Mouse (Mus musculus) neural tube, embryonic 12.5 days (tissue): ENCODE measurements around the gene D2hgdh. TPM values are rescaled to one million over a fixed set of nuclear protein-coding genes. Genes with fewer than 3 reads are reported as not detected.
"Not testable (repeated sequence)": the region's sequence is repeated elsewhere in the genome, so short reads cannot be mapped to it uniquely, and the experiment has no call there.

Experiments
- ATAC-seq: fragments of 200-750 bp; cut with Nextera tagmentation; 2 replicates; pipeline ENCODE4 v1.8.0; 2017; ENCODE audit warnings: low read depth, mild to moderate bottlenecking, moderate TSS enrichment, moderate library complexity; ENCODE audit not compliant: low FRiP score
- H3K27ac ChIP-seq: fragments of 300-500 bp; sonication (generic); 2 replicates; pipeline ENCODE4 v1.5.1; 2016
- H3K27me3 ChIP-seq: fragments of 300-500 bp; sonication (generic); replicated peaks from 2 replicates; pipeline ENCODE4 v1.6.1; 2016; ENCODE audit warnings: mild to moderate bottlenecking
- H3K36me3 ChIP-seq: fragments of 300-500 bp; sonication (generic); 2 replicates; pipeline ENCODE4 v1.6.1; 2016; ENCODE audit warnings: mild to moderate bottlenecking
- H3K4me1 ChIP-seq: fragments of 300-500 bp; sonication (generic); 2 replicates; pipeline ENCODE4 v1.6.1; 2016
- H3K4me2 ChIP-seq: fragments of 300-500 bp; sonication (generic); replicated peaks from 2 replicates; pipeline ENCODE4 v1.6.1; 2016; ENCODE audit warnings: mild to moderate bottlenecking
- H3K4me3 ChIP-seq: fragments of 300-500 bp; sonication (generic); 2 replicates; pipeline ENCODE4 v1.5.1; 2016
- H3K9ac ChIP-seq: fragments of 300-500 bp; sonication (generic); 2 replicates; pipeline ENCODE4 v1.6.1; 2016; ENCODE audit warnings: mild to moderate bottlenecking
- H3K9me3 ChIP-seq: fragments of 300-500 bp; sonication (generic); 2 replicates; pipeline ENCODE4 v1.6.1; 2016; ENCODE audit warnings: mild to moderate bottlenecking
- whole genome bisulfite sequencing: fragments of 180-500 bp; shearing (Covaris S2); methylation state at CpG from one replicate; pipeline ENCODE4 v1.1.7; 2016; 5-methylcytosine and 5-hydroxymethylcytosine counted together
- polyA plus RNA-seq: library from polyadenylated mRNA; unstranded; fragments of >200 nt; fragmentation: Nextera tagmentation; extraction: Ambion mirVana; gene quantifications from 2 replicates; pipeline ENCODE4 v1.2.1, GENCODE M21; 2016

Gene D2hgdh
- polyA plus RNA-seq, 1 experiment from 2014 or later = 17.0 TPM

DNA sequence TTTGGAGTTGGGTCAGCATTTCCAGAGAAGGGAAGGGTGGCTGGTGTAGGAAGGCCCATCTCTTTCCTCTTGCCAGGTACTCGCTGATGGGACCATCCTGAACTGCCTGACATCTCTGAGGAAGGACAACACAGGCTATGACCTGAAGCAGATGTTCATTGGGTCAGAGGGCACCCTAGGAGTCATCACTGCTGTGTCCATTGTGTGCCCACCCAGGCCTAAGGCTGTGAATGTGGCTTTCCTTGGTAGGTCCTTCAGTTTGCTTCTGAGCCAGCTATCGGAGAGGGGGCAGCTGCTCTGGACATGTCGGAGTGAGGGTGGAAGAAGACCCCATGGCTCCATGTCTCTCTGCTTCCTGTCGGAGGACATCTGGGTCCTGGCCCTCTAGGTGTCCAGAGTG, 10.5 kb downstream of the D2hgdh start:
- no peak overlapping the region for H3K4me3 ChIP-seq
- no peak overlapping the region for H3K9ac ChIP-seq
- peaks cover 9% of the 10 kb centered on the region for H3K36me3 ChIP-seq
- H3K4me2 ChIP-seq = no peak overlapping the region
- no peaks in the 10 kb centered on the region for H3K4me1 ChIP-seq
- no peak overlapping the region for H3K27ac ChIP-seq
- H3K27me3 ChIP-seq = no peaks in the 10 kb centered on the region
- no peak for ATAC-seq
- WGBS = 95% methylated on average over 4 of the region's 4 CpGs
- no peaks in the 10 kb centered on the region for H3K9me3 ChIP-seq

GRCm38 (mm10) chr1:93835876-93836531, 11.3 kb downstream of the D2hgdh start:
- Histone ChIP-seq H3K36me3 (peaks cover 9% of the 10 kb centered on the region), H3K9ac (no peak overlapping the region)
- WGBS = 94% methylated on average over 6 of the region's 6 CpGs

GRCm38 (mm10) chr1:93836532-93836913, 11.8 kb downstream of the D2hgdh start:
- no peaks in the 10 kb centered on the region for H3K27me3 ChIP-seq
- no peaks in the 10 kb centered on the region for H3K9me3 ChIP-seq
- 88% methylated on average over 2 of the region's 2 CpGs for WGBS
- peaks cover 9% of the 10 kb centered on the region for H3K36me3 ChIP-seq
- no peak overlapping the region for H3K9ac ChIP-seq
- no peak overlapping the region for H3K4me3 ChIP-seq
- no peak overlapping the region for H3K27ac ChIP-seq
- no peak overlapping the region for H3K4me2 ChIP-seq
- no peak for ATAC-seq
- H3K4me1 ChIP-seq = no peaks in the 10 kb centered on the region

More at GRCm38 (mm10) chr1:93835876-93836531, 11.3 kb downstream of the D2hgdh start:
- no peak for ATAC-seq
- H3K4me2 ChIP-seq = no peak overlapping the region
- no peaks in the 10 kb centered on the region for H3K4me1 ChIP-seq
- no peak overlapping the region for H3K27ac ChIP-seq
- no peaks in the 10 kb centered on the region for H3K9me3 ChIP-seq
- H3K27me3 ChIP-seq = no peaks in the 10 kb centered on the region
- no peak overlapping the region for H3K4me3 ChIP-seq

- Histone ChIP-seq H3K27ac (no peak overlapping the region), H3K36me3 (peaks cover 9% of the 10 kb centered on the region), H3K4me2 (no peak overlapping the region), H3K4me1 (no peaks in the 10 kb centered on the region), H3K27me3 (no peaks in the 10 kb centered on the region), H3K4me3 (no peak overlapping the region), H3K9me3 (no peaks in the 10 kb centered on the region), H3K9ac (no peak overlapping the region)
- ATAC-seq = no peak
- WGBS = 95% methylated on average over 8 of the region's 8 CpGs
Observed at GRCm38 (mm10) chr1:93837335-93837734, 12.6 kb downstream of the D2hgdh start.

DNA sequence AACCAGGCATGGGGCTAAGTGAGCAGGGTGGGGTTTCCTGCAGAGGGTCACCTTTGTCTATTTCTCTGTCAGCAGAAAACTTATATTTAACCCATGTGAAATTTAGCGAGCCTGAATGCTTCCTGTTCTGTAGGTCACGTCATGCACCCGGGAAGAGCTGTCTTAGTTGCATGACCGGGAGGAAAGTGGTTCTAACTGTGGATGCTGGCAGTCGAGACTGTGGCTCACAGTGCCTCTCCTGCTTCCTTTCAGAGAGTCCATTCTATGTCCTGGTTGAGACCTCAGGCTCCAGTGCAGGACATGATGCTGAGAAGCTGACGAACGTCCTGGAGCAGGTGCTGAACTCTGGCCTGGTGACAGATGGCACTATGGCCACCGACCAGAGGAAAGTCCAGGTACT, 13.9 kb downstream of the D2hgdh start:
- not testable (repeated sequence) for H3K27me3 ChIP-seq, H3K4me1 ChIP-seq, H3K27ac ChIP-seq, H3K9me3 ChIP-seq, ATAC-seq, H3K4me2 ChIP-seq, H3K9ac ChIP-seq, H3K36me3 ChIP-seq, H3K4me3 ChIP-seq
- 90% methylated on average over 8 of the region's 8 CpGs for WGBS

- ATAC-seq, H3K27me3 ChIP-seq, H3K36me3 ChIP-seq, H3K27ac ChIP-seq, H3K4me3 ChIP-seq, H3K9ac ChIP-seq, H3K9me3 ChIP-seq, H3K4me1 ChIP-seq, H3K4me2 ChIP-seq: not testable (repeated sequence)
- WGBS = 66% methylated on average over 2 of the region's 3 CpGs
Observed at GRCm38 (mm10) chr1:93845766-93846366, 21.2 kb downstream of the D2hgdh start.

DNA sequence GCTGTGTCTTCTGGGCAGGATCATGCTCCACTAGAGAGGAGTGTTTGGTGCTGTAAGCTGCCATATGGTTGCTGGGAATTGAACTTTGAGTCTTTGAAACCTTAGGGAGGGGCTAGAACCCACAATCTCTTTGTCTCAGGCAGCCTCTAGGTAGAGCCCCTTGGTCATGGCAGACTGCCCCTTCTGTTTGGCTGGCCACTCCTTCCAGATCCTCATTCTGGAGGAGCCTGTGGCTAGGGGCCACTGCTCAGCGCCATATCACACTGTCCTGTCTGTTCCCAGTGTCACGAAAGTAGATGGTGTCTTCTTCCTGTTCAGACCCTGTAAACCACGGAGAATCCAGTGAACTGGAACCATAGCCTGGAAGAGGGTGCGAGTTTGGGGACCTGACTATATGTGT, 31.1 kb downstream of the D2hgdh start:
- not testable (repeated sequence) for H3K36me3 ChIP-seq, H3K27me3 ChIP-seq, H3K9ac ChIP-seq, ATAC-seq, H3K27ac ChIP-seq, H3K4me2 ChIP-seq, H3K9me3 ChIP-seq, H3K4me3 ChIP-seq, H3K4me1 ChIP-seq
- WGBS = 88% methylated on average over 4 of the region's 4 CpGs

GRCm38 (mm10) chr1:93857370-93857769, 32.7 kb downstream of the D2hgdh start:
- H3K36me3 ChIP-seq = no peaks in the 10 kb centered on the region
- ATAC-seq = no peak
- no peak overlapping the region for H3K27ac ChIP-seq
- WGBS = 73% methylated on average over 6 of the region's 6 CpGs
- no peak overlapping the region for H3K4me3 ChIP-seq
- H3K27me3 ChIP-seq = no peaks in the 10 kb centered on the region
- no peaks in the 10 kb centered on the region for H3K4me1 ChIP-seq
- H3K4me2 ChIP-seq = no peak overlapping the region
- no peak overlapping the region for H3K9ac ChIP-seq
- H3K9me3 ChIP-seq = no peaks in the 10 kb centered on the region

DNA sequence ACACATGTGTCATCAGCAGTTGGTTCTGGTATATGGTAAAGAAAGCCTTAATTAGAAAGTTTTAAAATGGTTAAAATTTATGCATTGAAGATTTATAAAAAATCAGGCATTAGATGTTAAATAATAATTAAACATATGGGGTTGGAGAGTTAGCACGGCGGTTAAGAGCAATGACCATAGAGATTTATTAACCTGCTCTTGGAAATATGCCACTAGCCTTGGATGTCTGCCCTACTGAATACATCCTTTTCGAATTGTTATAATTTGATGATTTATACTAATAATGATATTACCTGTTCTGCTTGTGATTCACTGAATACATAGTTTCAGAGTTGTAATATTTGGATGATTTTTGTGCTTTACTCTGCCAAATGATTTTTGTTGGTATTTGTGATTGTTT, 33.3 kb downstream of the D2hgdh start:
- Histone ChIP-seq H3K4me3 (no peak overlapping the region), H3K27ac (no peak overlapping the region), H3K4me2 (no peak overlapping the region), H3K9me3 (no peaks in the 10 kb centered on the region), H3K27me3 (no peaks in the 10 kb centered on the region), H3K36me3 (no peaks in the 10 kb centered on the region), H3K9ac (no peak overlapping the region), H3K4me1 (no peaks in the 10 kb centered on the region)
- WGBS = 93% methylated on average over 3 of the region's 3 CpGs
- no peak for ATAC-seq

DNA sequence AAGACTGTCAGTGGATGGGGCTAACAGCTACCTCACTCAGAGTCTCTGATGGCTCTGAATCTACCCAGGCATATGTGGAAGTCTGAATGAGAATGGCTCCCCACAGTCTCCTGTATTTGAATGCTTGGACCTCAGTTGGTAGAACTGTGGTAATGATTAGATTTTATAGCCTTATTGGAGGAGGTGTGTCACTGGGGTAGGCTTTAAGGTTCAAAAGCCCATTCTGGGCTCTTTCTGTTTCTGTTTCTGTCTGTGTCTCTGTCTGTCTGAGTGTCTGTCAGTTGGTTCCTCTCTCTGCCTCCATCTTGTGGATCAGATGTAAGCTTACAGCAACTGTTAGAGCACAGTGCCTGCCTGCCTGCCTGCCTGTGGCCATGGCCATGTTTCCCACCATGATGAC, 34.9 kb downstream of the D2hgdh start:
- H3K4me3 ChIP-seq = no peak overlapping the region
- no peaks in the 10 kb centered on the region for H3K4me1 ChIP-seq
- H3K36me3 ChIP-seq = no peaks in the 10 kb centered on the region
- no peak overlapping the region for H3K9ac ChIP-seq
- no peak overlapping the region for H3K4me2 ChIP-seq
- H3K27ac ChIP-seq = no peak overlapping the region
- H3K9me3 ChIP-seq = no peaks in the 10 kb centered on the region
- ATAC-seq = no peak
- no peaks in the 10 kb centered on the region for H3K27me3 ChIP-seq

GRCm38 (mm10) chr1:93861048-93861447, 36.3 kb downstream of the D2hgdh start, which contains the start of gene Gal3st2:
TSS of gene Gal3st2 (plus strand) at chr1:93861306.
- H3K4me3 ChIP-seq, H3K27ac ChIP-seq, H3K4me2 ChIP-seq, ATAC-seq, H3K27me3 ChIP-seq, H3K9ac ChIP-seq, H3K4me1 ChIP-seq, H3K36me3 ChIP-seq, H3K9me3 ChIP-seq: not testable (repeated sequence)
- WGBS = 75% methylated on average over 2 of the region's 2 CpGs

DNA sequence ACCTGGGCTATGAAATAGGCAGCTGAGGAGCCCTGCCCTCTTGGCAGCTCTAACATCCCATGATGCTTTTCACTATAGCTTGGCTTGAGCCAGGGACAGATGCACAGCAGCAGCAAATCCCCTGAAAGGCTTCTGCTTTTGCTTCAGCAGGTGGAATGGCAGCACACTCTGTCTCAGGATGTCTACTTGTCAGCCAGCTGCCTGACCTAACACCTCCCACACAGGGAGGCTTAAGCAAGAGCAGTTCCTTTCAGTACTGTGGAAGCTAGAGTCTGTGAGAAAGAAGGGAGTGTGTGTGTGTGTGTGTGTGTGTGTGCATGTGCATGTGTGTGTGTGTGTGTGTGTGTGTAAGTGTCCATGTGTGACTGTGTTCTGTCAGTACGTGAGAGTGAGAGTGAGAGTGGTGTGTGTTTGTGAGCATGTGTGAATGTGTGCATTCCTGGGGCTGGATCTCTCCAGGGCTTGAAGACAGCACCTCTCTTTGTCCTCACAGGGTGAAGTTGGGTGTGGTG, 46.9 kb downstream of the D2hgdh start:
- not testable (repeated sequence) for ATAC-seq, H3K4me3 ChIP-seq, H3K27me3 ChIP-seq, H3K9ac ChIP-seq, H3K4me2 ChIP-seq, H3K4me1 ChIP-seq, H3K36me3 ChIP-seq, H3K27ac ChIP-seq, H3K9me3 ChIP-seq
- 67% methylated on average over 1 of the region's 1 CpGs for WGBS

- WGBS = 96% methylated on average over 18 of the region's 22 CpGs
- not testable (repeated sequence) for H3K4me3 ChIP-seq, H3K4me1 ChIP-seq, H3K9ac ChIP-seq, H3K27ac ChIP-seq, H3K9me3 ChIP-seq, H3K27me3 ChIP-seq, H3K36me3 ChIP-seq, ATAC-seq, H3K4me2 ChIP-seq
Observed at GRCm38 (mm10) chr1:93874405-93874804, 49.7 kb downstream of the D2hgdh start.
